Mouse (Mus musculus) right cerebral cortex, adult 18-20 months (tissue): ENCODE results near the gene Casp8ap2.

Source experiments
- DNase-seq: peaks from one replicate; pipeline ENCODE4 v3.0.0; 2022; ENCODE audit warnings: mixed read lengths

The Casp8ap2 gene

GRCm38 (mm10) chr4:32669825-32670224 lies 54.6 kb downstream of the Casp8ap2 start:
- no peak for DNase-seq

- DNase-seq, result no peak
These were observed 58.8 kb downstream of the Casp8ap2 start for GRCm38 (mm10) chr4:32674025-32674424.

- no peak for DNase-seq
These were observed 62.2 kb downstream of the Casp8ap2 start for GRCm38 (mm10) chr4:32677471-32677870.

- no peak for DNase-seq
These were observed 65.6 kb downstream of the Casp8ap2 start for GRCm38 (mm10) chr4:32680843-32681242.

GRCm38 (mm10) chr4:32682471-32682870 lies 67.2 kb downstream of the Casp8ap2 start:
- DNase-seq, result no peak

GRCm38 (mm10) chr4:32683061-32683582 lies 67.9 kb downstream of the Casp8ap2 start:
- DNase-seq, result no peak
